ENCODE assay signal across 27 mouse cellular contexts in genomic region chr8:8593371-8593770, GRCm38 (mm10).
DNase-seq lines count a peak whose midpoint lies in the region; ATAC-seq lines count a peak whose summit lies in the region.
"Had no signal": no experiment of that assay in that cellular context is flagged by ENCODE, and none has a peak within 500 bp of the region (broad histone marks: within the 10 kb centered on the region; RNA-seq: fewer than 3 reads in every experiment).

No protein-coding gene starts in this region.

- H3K4me2 ChIP-seq in forebrain, embryonic 11.5 days (ENCODE audit: low read depth, low read length, severe bottlenecking) = no peak overlapping the region
- H3K4me2 ChIP-seq in forebrain, embryonic 14.5 days (ENCODE audit: low read length) = no peak overlapping the region
- no peak overlapping the region for H3K4me2 ChIP-seq in midbrain, embryonic 16.5 days (ENCODE audit: low read length)
- H3K4me2 ChIP-seq: hindbrain, embryonic 12.5 days; limb, embryonic 13.5 days; liver, embryonic 11.5 days; lung, embryonic 15.5 days; midbrain, embryonic 13.5 days had no signal

- H3K27me3 ChIP-seq in forebrain, embryonic 11.5 days (ENCODE audit: control insufficient read depth, insufficient read depth, low read length) = no peaks in the 10 kb centered on the region; the same call in 1 of the 2 replicates
- no peaks in the 10 kb centered on the region for H3K27me3 ChIP-seq in forebrain, embryonic 14.5 days (replicated peaks; ENCODE audit: control insufficient read depth, insufficient read depth, low read length)
- H3K27me3 ChIP-seq in midbrain, embryonic 16.5 days (ENCODE audit: control insufficient read depth, insufficient read depth, low read depth, low read length) = no peaks in the 10 kb centered on the region
- H3K27me3 ChIP-seq: CH12.LX; hindbrain, embryonic 12.5 days; lung, embryonic 15.5 days had no signal

- no peak for ATAC-seq in forebrain, embryonic 11.5 days (replicated peaks; ENCODE audit: low FRiP score)
- no peak for ATAC-seq in forebrain, embryonic 14.5 days
- ATAC-seq in megakaryocyte progenitor cell, adult 5-6 weeks (replicated peaks; ENCODE audit: poor library complexity) = peak; percentile 61
- ATAC-seq in midbrain, embryonic 16.5 days = no peak
- ATAC-seq: forebrain, embryonic 16.5 days; hindbrain, postnatal 0 days; intestine, embryonic 16.5 days; midbrain, embryonic 13.5 days had no signal

- intact Hi-C loops in left cerebral cortex, postnatal 25 days (cut with DNase I) = no loop called here

- no peak overlapping the region for H3K4me3 ChIP-seq in forebrain, embryonic 11.5 days (ENCODE audit: low read depth, low read length)
- H3K4me3 ChIP-seq in forebrain, embryonic 14.5 days (ENCODE audit: low read depth, low read length) = no peak overlapping the region
- no peak overlapping the region for H3K4me3 ChIP-seq in midbrain, embryonic 16.5 days (ENCODE audit: low read depth, low read length)
- H3K4me3 ChIP-seq: gastrocnemius, adult 2 months; hindbrain, embryonic 12.5 days; limb, embryonic 13.5 days; lung, embryonic 15.5 days; midbrain, embryonic 13.5 days had no signal

- WGBS in forebrain, embryonic 11.5 days = 96% methylated on average over 6 of the region's 6 CpGs
- WGBS in forebrain, embryonic 14.5 days = 97% methylated on average over 6 of the region's 6 CpGs
- 96% methylated on average over 6 of the region's 6 CpGs for WGBS in midbrain, embryonic 16.5 days

- H3K36me3 ChIP-seq in forebrain, embryonic 11.5 days (ENCODE audit: control insufficient read depth, insufficient read depth, low read length) = no peaks in the 10 kb centered on the region
- H3K36me3 ChIP-seq in forebrain, embryonic 14.5 days (ENCODE audit: control insufficient read depth, insufficient read depth, low read length) = no peaks in the 10 kb centered on the region
- H3K36me3 ChIP-seq in midbrain, embryonic 16.5 days (ENCODE audit: control insufficient read depth, insufficient read depth, low read length) = no peaks in the 10 kb centered on the region
- H3K36me3 ChIP-seq: hindbrain, embryonic 12.5 days; limb, embryonic 13.5 days; lung, embryonic 15.5 days; midbrain, embryonic 13.5 days had no signal

- DNase-seq in forebrain, embryonic 11.5 days (ENCODE audit: low spot score) = peak; percentile 3
- DNase-seq in forebrain, embryonic 14.5 days (ENCODE audit: low spot score) = no peak
- peak; percentile 33 for DNase-seq in NIH3T3 (ENCODE audit: low read depth)
- DNase-seq in adrenal gland, postnatal 25 days = peak; percentile 23
- no peak for DNase-seq in left cerebral cortex, postnatal 25 days (ENCODE audit: low spot score in 2 of 2)
- DNase-seq: B cell, adult 2 months; cerebellum, adult 18-20 months; cerebellum, postnatal 10 days; gastrocnemius, adult 2 months; gastrocnemius, postnatal 36 days; kidney, adult 8-10 months; kidney, postnatal 10 days; layer of hippocampus, adult 9-11 months; right cerebral cortex, postnatal 25 days; spleen, adult 18-20 months; thymus, postnatal 14 days had no signal

- H3K27ac ChIP-seq in forebrain, embryonic 11.5 days (ENCODE audit: low read depth, low read length) = no peak overlapping the region
- no peak overlapping the region for H3K27ac ChIP-seq in forebrain, embryonic 14.5 days (ENCODE audit: low read depth, low read length)
- no peak overlapping the region for H3K27ac ChIP-seq in midbrain, embryonic 16.5 days (ENCODE audit: low read length)
- H3K27ac ChIP-seq: gastrocnemius, adult 2 months; hindbrain, embryonic 12.5 days; hindbrain, postnatal 0 days; limb, embryonic 13.5 days; lung, embryonic 15.5 days; midbrain, embryonic 13.5 days had no signal

- no peak overlapping the region for H3K9ac ChIP-seq in forebrain, embryonic 11.5 days (ENCODE audit: low read length)
- no peak overlapping the region for H3K9ac ChIP-seq in forebrain, embryonic 14.5 days (ENCODE audit: low read length)
- H3K9ac ChIP-seq in midbrain, embryonic 16.5 days (ENCODE audit: low read depth, low read length) = no peak overlapping the region
- H3K9ac ChIP-seq: hindbrain, embryonic 12.5 days; limb, embryonic 13.5 days; lung, embryonic 15.5 days; midbrain, embryonic 13.5 days had no signal

- no peaks in the 10 kb centered on the region; the same call in 1 of the 2 replicates for H3K4me1 ChIP-seq in forebrain, embryonic 11.5 days (replicated peaks; ENCODE audit: control insufficient read depth, insufficient read depth, low read length)
- 0 out of 2 replicates have a peak, but pooled peaks cover 3% of the 10 kb centered on the region for H3K4me1 ChIP-seq in forebrain, embryonic 14.5 days (ENCODE audit: control insufficient read depth, insufficient read depth, low read length)
- no peaks in the 10 kb centered on the region for H3K4me1 ChIP-seq in midbrain, embryonic 16.5 days (ENCODE audit: control insufficient read depth, insufficient read depth, low read length)

- H3K9me3 ChIP-seq in forebrain, embryonic 11.5 days (ENCODE audit: control insufficient read depth, low read length) = no peaks in the 10 kb centered on the region
- H3K9me3 ChIP-seq in forebrain, embryonic 14.5 days (replicated peaks; ENCODE audit: control insufficient read depth, low read length) = no peaks in the 10 kb centered on the region
- no peaks in the 10 kb centered on the region for H3K9me3 ChIP-seq in midbrain, embryonic 16.5 days (replicated peaks; ENCODE audit: control insufficient read depth, low read length, poor library complexity, severe bottlenecking)
- H3K9me3 ChIP-seq: hindbrain, embryonic 12.5 days; limb, embryonic 13.5 days; lung, embryonic 15.5 days had no signal

Comparison
In these comparisons a context has a peak if more than half of its experiments do, and no peak if none do; other contexts are left out.
1. DNase-seq: peak in forebrain, embryonic 11.5 days (single experiment), NIH3T3 (single experiment) and adrenal gland, postnatal 25 days (single experiment); none in forebrain, embryonic 14.5 days (single experiment) and left cerebral cortex, postnatal 25 days (0 of 2).